8 mouse cellular contexts compared by ENCODE assay signal in the genomic region with DNA sequence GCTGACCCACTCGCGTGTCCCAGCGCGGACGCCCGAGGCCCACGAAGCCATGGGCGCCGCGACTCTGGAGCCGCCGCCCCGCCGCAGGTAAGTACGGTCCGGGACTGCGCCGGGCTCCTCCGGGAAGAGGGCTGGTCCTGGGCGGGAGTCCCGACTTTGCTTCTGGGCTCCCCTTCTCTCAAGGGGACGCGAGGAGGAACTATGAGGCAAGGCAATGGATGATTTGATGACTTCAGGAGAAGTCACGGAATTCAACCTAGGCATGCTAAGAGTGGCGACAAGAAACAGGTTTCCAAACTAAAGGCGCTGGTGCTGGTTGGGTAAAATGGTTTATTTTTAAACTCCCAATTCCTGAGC. TPM values are rescaled to one million over a fixed set of nuclear protein-coding genes. Genes with fewer than 3 reads are reported as not detected.
DNase-seq lines count a peak whose midpoint lies in the region; ATAC-seq and TF ChIP-seq lines count a peak whose summit lies in the region.

No protein-coding gene starts in this region.

- H3K27me3 ChIP-seq in kidney, postnatal 0 days (ENCODE audit: insufficient read depth, low read length), result no peaks in the 10 kb centered on the region
- peaks cover 26% of the 10 kb centered on the region for H3K27me3 ChIP-seq in embryonic facial prominence, embryonic 14.5 days (replicated peaks; ENCODE audit: control insufficient read depth, insufficient read depth, low read length)
- peaks cover 3% of the 10 kb centered on the region; the same call in 1 of the 2 replicates for H3K27me3 ChIP-seq in intestine, embryonic 14.5 days (replicated peaks; ENCODE audit: control insufficient read depth, insufficient read depth, low read length)
- peaks cover 3% of the 10 kb centered on the region; the same call in 1 of the 2 replicates for H3K27me3 ChIP-seq in midbrain, embryonic 16.5 days (ENCODE audit: control insufficient read depth, insufficient read depth, low read depth, low read length)

- no peak for ATAC-seq in kidney, postnatal 0 days (replicated peaks; ENCODE audit: low FRiP score, low read depth)
- ATAC-seq in embryonic facial prominence, embryonic 14.5 days (ENCODE audit: low read depth), result no peak
- no peak for ATAC-seq in intestine, embryonic 14.5 days (replicated peaks; ENCODE audit: low FRiP score, low TSS enrichment, low read depth)
- ATAC-seq in midbrain, embryonic 16.5 days, result no peak; the same call in 1 of the 2 replicates

- H3K9me3 ChIP-seq in kidney, postnatal 0 days (replicated peaks; ENCODE audit: low read length), result no peaks in the 10 kb centered on the region
- peaks cover 4% of the 10 kb centered on the region; the same call in 1 of the 2 replicates for H3K9me3 ChIP-seq in embryonic facial prominence, embryonic 14.5 days (ENCODE audit: control insufficient read depth, low read length)
- no peaks in the 10 kb centered on the region for H3K9me3 ChIP-seq in intestine, embryonic 14.5 days (ENCODE audit: control insufficient read depth, low read length)
- peaks cover 3% of the 10 kb centered on the region; the same call in 1 of the 2 replicates for H3K9me3 ChIP-seq in midbrain, embryonic 16.5 days (replicated peaks; ENCODE audit: control insufficient read depth, low read length, poor library complexity, severe bottlenecking)

- 1% methylated on average over 26 of the region's 26 CpGs for WGBS in kidney, postnatal 0 days
- 2% methylated on average over 23 of the region's 26 CpGs for WGBS in embryonic facial prominence, embryonic 14.5 days
- under 1% methylated on average over 26 of the region's 26 CpGs for WGBS in intestine, embryonic 14.5 days
- WGBS in midbrain, embryonic 16.5 days, result under 1% methylated on average over 26 of the region's 26 CpGs

- no peak for TF ChIP-seq CTCF in kidney, postnatal 0 days (IDR thresholded peaks at IDR 0.05; ENCODE audit: low read depth)

- no peaks in the 10 kb centered on the region for H3K36me3 ChIP-seq in kidney, postnatal 0 days (ENCODE audit: insufficient read depth, low read length)
- H3K36me3 ChIP-seq in embryonic facial prominence, embryonic 14.5 days (ENCODE audit: control insufficient read depth, insufficient read depth, low read length), result no peaks in the 10 kb centered on the region
- H3K36me3 ChIP-seq in intestine, embryonic 14.5 days (ENCODE audit: control insufficient read depth, insufficient read depth, low read length), result no peaks in the 10 kb centered on the region
- H3K36me3 ChIP-seq in midbrain, embryonic 16.5 days (ENCODE audit: control insufficient read depth, insufficient read depth, low read length), result no peaks in the 10 kb centered on the region; the same call in 1 of the 2 replicates

- peak overlapping the region; percentile 81 for H3K27ac ChIP-seq in kidney, postnatal 0 days
- H3K27ac ChIP-seq in embryonic facial prominence, embryonic 14.5 days (replicated peaks; ENCODE audit: low read depth, low read length), result no peak overlapping the region
- H3K27ac ChIP-seq in intestine, embryonic 14.5 days (ENCODE audit: low read depth), result peak overlapping the region; percentile 38
- no peak overlapping the region for H3K27ac ChIP-seq in midbrain, embryonic 16.5 days (ENCODE audit: low read length)

- H3K9ac ChIP-seq in kidney, postnatal 0 days (ENCODE audit: low read depth, low read length), result peak overlapping the region; percentile 65
- peak overlapping the region; percentile 61 for H3K9ac ChIP-seq in embryonic facial prominence, embryonic 14.5 days (ENCODE audit: low read depth, low read length)
- peak overlapping the region; percentile 58 for H3K9ac ChIP-seq in intestine, embryonic 14.5 days (ENCODE audit: low read length)
- H3K9ac ChIP-seq in midbrain, embryonic 16.5 days (ENCODE audit: low read depth, low read length), result peak overlapping the region; percentile 68

- peak overlapping the region; percentile 52 for H3K4me3 ChIP-seq in kidney, postnatal 0 days (replicated peaks; ENCODE audit: low read depth, low read length)
- peak overlapping the region; percentile 56 for H3K4me3 ChIP-seq in embryonic facial prominence, embryonic 14.5 days (ENCODE audit: low read depth, low read length)
- H3K4me3 ChIP-seq in intestine, embryonic 14.5 days (ENCODE audit: low read depth, low read length), result peak overlapping the region; percentile 64
- peak overlapping the region; percentile 54 for H3K4me3 ChIP-seq in midbrain, embryonic 16.5 days (ENCODE audit: low read depth, low read length)

- no peak for DNase-seq in kidney, postnatal 0 days (ENCODE audit: low spot score)
- DNase-seq in kidney, postnatal 10 days, result no peak
- DNase-seq in embryonic facial prominence, embryonic 14.5 days (ENCODE audit: low spot score), result no peak
- DNase-seq in intestine, embryonic 14.5 days (ENCODE audit: low spot score), result no peak
- no peak for DNase-seq in left cerebral cortex, postnatal 36 days (ENCODE audit: low spot score in 2 of 2)
- no peak for DNase-seq in cerebellum, adult 11 months
- no peak for DNase-seq in gastrocnemius, adult 18-20 months (ENCODE audit: low spot score)

- H3K4me2 ChIP-seq in kidney, postnatal 0 days (ENCODE audit: low read length), result peak overlapping the region; percentile 93
- H3K4me2 ChIP-seq in embryonic facial prominence, embryonic 14.5 days (ENCODE audit: low read depth, low read length), result peak overlapping the region; percentile 98
- H3K4me2 ChIP-seq in intestine, embryonic 14.5 days (ENCODE audit: low read length), result peak overlapping the region; percentile 99
- peak overlapping the region; percentile 97 for H3K4me2 ChIP-seq in midbrain, embryonic 16.5 days (ENCODE audit: low read length)

- H3K4me1 ChIP-seq in kidney, postnatal 0 days (replicated peaks; ENCODE audit: insufficient read depth, low read length), result no peaks in the 10 kb centered on the region
- H3K4me1 ChIP-seq in embryonic facial prominence, embryonic 14.5 days (ENCODE audit: control insufficient read depth, insufficient read depth, low read length), result no peaks in the 10 kb centered on the region
- H3K4me1 ChIP-seq in intestine, embryonic 14.5 days (replicated peaks; ENCODE audit: control insufficient read depth, insufficient read depth, low read length), result peaks cover 6% of the 10 kb centered on the region
- H3K4me1 ChIP-seq in midbrain, embryonic 16.5 days (ENCODE audit: control insufficient read depth, insufficient read depth, low read length), result peaks cover 7% of the 10 kb centered on the region; the same call in 1 of the 2 replicates

- intact Hi-C loops in left cerebral cortex, postnatal 36 days (cut with DNase I), result no loop called here

RNA-seq across cellular contexts. Expression of a gene that starts 0.3 kb away (rescaled TPM):
- polyA plus RNA-seq in kidney, postnatal 0 days (2015; fragmentation: Nextera tagmentation; extraction: Ambion mirVana), result 53.4 and 59.8 TPM in 2 replicates
- polyA plus RNA-seq in embryonic facial prominence, embryonic 14.5 days (2014; fragmentation: Nextera tagmentation; extraction: Ambion mirVana), result 3.9 and 4.4 TPM in 2 replicates
- 25.9 and 29.3 TPM in 2 replicates for polyA plus RNA-seq in intestine, embryonic 14.5 days (2014; fragmentation: Nextera tagmentation; extraction: Ambion mirVana)
- polyA plus RNA-seq in midbrain, embryonic 16.5 days (2015; fragmentation: Nextera tagmentation; extraction: Ambion mirVana), result 3.2 and 3.6 TPM in 2 replicates
- total RNA-seq in left cerebral cortex, postnatal 36 days (2021), result 1 to 10 TPM; 4.3 to 6.2 TPM
- total RNA-seq in gastrocnemius, adult 18-20 months (2021), result 10 to 100 TPM; 11.9 to 15.4 TPM

Comparison
In these comparisons a context has a peak if more than half of its experiments do, and no peak if none do; other contexts are left out.
1. H3K27ac ChIP-seq: peak in kidney, postnatal 0 days (single experiment) and intestine, embryonic 14.5 days (single experiment); none in embryonic facial prominence, embryonic 14.5 days (single experiment) and midbrain, embryonic 16.5 days (single experiment).
2. Peak in every context shown above with its lines, with median percentiles within 50 percentile points of each other: H3K4me2 ChIP-seq, H3K4me3 ChIP-seq and H3K9ac ChIP-seq.